Mouse (Mus musculus): ENCODE measurements around the gene Dynll1. TPM values are rescaled to one million over a fixed set of nuclear protein-coding genes. Genes with fewer than 3 reads are reported as not detected.

The Dynll1 gene
- polyA plus RNA-seq, 2 experiments = 152 to 642 TPM

DNA sequence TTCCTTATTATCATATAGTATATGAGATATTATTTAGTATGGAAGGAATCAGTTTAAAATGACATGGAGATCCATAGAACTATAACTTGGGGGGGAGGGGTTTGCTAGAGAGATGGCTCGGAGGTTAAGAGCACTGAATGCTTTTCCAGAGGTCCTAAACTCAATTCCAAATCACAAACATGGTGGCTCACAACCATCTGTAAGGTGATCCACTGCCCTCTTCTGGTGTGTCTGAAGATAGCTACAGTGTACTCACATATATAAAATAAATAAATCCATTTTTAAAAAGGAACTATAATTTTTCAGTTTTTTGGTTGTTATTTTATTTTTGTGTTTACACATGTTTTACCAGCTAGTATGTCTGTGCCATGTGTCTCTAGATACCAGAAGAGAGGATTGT lies 26.4 kb downstream of the Dynll1 start:
- 62% methylated on average over 1 of the region's 1 CpGs for WGBS (ENCODE audit: insufficient replicate concordance)
- Histone ChIP-seq H3K27me3 (ENCODE audit: control insufficient read depth, insufficient read depth, low read length) (no peaks in the 10 kb centered on the region), H3K9ac (replicated peaks) (no peak overlapping the region), H3K27ac (no peak overlapping the region), H3K4me3 (ENCODE audit: insufficient read depth in 1 of 2, low read depth in 2 of 2, low read length in 2 of 2) (no peak overlapping the region), H3K4me1 (replicated peaks; ENCODE audit: control insufficient read depth in 2 of 2, insufficient read depth in 2 of 2, low read length in 1 of 2) (peaks cover 22 to 34% of the 10 kb centered on the region in 2 experiments), H3K4me2 (ENCODE audit: low read depth) (no peak overlapping the region), H3K9me3 (ENCODE audit: control insufficient read depth, low read length) (no peaks in the 10 kb centered on the region), H3K36me3 (replicated peaks; ENCODE audit: control insufficient read depth, insufficient read depth, low read depth) (peaks cover 19% of the 10 kb centered on the region)
- ATAC-seq (ENCODE audit: insufficient read depth) = no peak
- DNase-seq (ENCODE audit: low read depth in 3 of 3, low spot score in 3 of 3) = no peak
- no peak for TF ChIP-seq EP300 (IDR thresholded peaks at IDR 0.05; ENCODE audit: low read depth)
- TF ChIP-seq CTCF (IDR thresholded peaks at IDR 0.05; ENCODE audit: low read depth) = peak; percentile 31; the same call in 1 of the 2 replicates

DNA sequence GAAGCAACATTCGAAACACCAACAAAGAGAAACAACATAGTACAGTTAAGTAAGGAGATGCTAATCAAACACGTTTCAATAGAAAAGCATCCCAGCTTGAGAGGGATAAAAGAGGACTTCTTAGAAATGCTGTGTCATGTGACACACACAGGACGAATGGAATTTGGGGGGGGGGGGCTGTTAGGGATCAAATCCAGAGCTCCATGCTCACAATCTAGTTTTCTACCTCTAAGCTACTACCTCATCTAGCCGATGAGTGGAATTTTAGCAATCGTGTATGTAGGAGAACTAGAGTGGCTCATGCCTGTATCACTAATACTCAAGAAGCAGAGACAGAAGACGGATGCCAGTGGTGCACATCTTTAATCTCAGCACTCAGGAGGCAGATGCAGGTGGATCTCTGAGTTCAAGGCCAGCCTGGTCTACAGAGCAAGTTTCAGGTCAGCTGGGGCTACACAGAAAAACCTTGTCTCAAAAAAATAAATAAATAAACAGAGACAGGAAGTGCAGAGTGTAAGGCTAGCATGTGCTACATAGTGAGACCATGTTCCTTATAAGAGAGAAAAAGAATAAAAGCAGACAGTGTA lies 27.2 kb downstream of the Dynll1 start:
- Histone ChIP-seq H3K36me3 (replicated peaks; ENCODE audit: control insufficient read depth, insufficient read depth, low read depth) (peaks cover 26% of the 10 kb centered on the region), H3K4me3 (ENCODE audit: insufficient read depth in 1 of 2, low read depth in 2 of 2, low read length in 2 of 2) (0 out of 4 replicates have a peak overlapping the region, but pooled peaks of 1 of the 2 experiments have one; percentile 63), H3K9ac (replicated peaks) (no peak overlapping the region; the same call in 1 of the 2 replicates), H3K4me2 (ENCODE audit: low read depth) (peak overlapping the region; percentile 78), H3K9me3 (ENCODE audit: control insufficient read depth, low read length) (no peaks in the 10 kb centered on the region), H3K27ac (peak overlapping the region; percentile 65), H3K4me1 (replicated peaks; ENCODE audit: control insufficient read depth in 2 of 2, insufficient read depth in 2 of 2, low read length in 1 of 2) (peaks cover 29 to 37% of the 10 kb centered on the region in 2 experiments), H3K27me3 (ENCODE audit: control insufficient read depth, insufficient read depth, low read length) (no peaks in the 10 kb centered on the region)
- ATAC-seq (ENCODE audit: insufficient read depth) (no peak), DNase-seq (ENCODE audit: low read depth in 3 of 3, low spot score in 3 of 3) (no peak)
- 65% methylated on average over 6 of the region's 6 CpGs for WGBS (ENCODE audit: insufficient replicate concordance)
- TF ChIP-seq CTCF (IDR thresholded peaks at IDR 0.05; ENCODE audit: low read depth) (no peak), EP300 (IDR thresholded peaks at IDR 0.05; ENCODE audit: low read depth) (no peak)

DNA sequence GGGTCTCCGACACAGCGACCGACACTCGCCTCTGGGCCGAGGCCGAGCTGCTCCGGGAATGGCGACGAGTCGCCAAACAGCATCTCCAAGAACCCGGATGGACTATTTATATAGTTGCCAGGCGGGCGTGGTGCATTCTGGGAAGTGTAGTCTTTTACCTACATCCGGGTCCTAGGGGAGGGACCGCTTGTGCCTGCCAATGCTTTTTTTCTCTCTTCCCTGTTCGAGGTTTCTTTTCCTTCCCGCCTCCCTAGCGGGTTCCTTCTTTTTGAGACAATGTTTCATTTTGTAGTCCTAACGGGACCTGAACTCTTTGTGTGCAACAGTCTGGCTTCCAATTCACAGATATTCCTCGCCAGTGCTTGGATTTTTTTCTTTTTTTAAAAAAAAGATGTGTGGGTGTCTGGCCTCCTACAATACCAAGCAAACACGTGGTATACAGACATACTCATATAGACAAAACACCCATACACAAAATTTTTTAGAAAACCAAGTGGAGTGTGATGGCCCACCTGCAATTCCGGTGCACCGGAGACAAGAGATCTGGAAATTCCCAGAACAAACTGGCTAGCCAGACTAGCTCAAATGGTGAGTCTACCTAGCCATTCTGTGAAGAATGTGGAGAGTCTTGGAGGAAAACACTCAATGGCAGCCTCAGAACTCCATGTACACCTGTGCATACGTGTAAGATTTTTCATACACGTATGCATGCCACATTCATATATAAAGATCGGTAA lies 27.8 kb downstream of the Dynll1 start, which contains the start of gene Rnf10:
TSS of gene Rnf10 (minus strand) at position 87 of the 737 bp plus-strand sequence.
- Histone ChIP-seq H3K27ac (peak within 1 kb of the TSS; percentile 71), H3K9me3 (ENCODE audit: control insufficient read depth, low read length) (no peaks in the 10 kb centered on the region), H3K4me3 (ENCODE audit: insufficient read depth in 1 of 2, low read depth in 2 of 2, low read length in 2 of 2) (peak within 1 kb of the TSS; percentile 63 to 96), H3K4me1 (replicated peaks; ENCODE audit: control insufficient read depth in 2 of 2, insufficient read depth in 2 of 2, low read length in 1 of 2) (peaks cover 33 to 40% of the 10 kb centered on the region in 2 experiments), H3K27me3 (ENCODE audit: control insufficient read depth, insufficient read depth, low read length) (no peaks in the 10 kb centered on the region), H3K9ac (replicated peaks) (peak within 1 kb of the TSS; percentile 72), H3K36me3 (replicated peaks; ENCODE audit: control insufficient read depth, insufficient read depth, low read depth) (peaks cover 31% of the 10 kb centered on the region), H3K4me2 (ENCODE audit: low read depth) (peak within 1 kb of the TSS; percentile 78)
- TF ChIP-seq CTCF (IDR thresholded peaks at IDR 0.05; ENCODE audit: low read depth) (no peak), EP300 (IDR thresholded peaks at IDR 0.05; ENCODE audit: low read depth) (no peak)
- WGBS (ENCODE audit: insufficient replicate concordance) = 12% methylated on average over 26 of the region's 26 CpGs
- peak; percentile 94 to 97 (median 96) for DNase-seq (ENCODE audit: low read depth in 3 of 3, low spot score in 3 of 3)
- ATAC-seq (ENCODE audit: insufficient read depth) = peak; percentile 86

DNA sequence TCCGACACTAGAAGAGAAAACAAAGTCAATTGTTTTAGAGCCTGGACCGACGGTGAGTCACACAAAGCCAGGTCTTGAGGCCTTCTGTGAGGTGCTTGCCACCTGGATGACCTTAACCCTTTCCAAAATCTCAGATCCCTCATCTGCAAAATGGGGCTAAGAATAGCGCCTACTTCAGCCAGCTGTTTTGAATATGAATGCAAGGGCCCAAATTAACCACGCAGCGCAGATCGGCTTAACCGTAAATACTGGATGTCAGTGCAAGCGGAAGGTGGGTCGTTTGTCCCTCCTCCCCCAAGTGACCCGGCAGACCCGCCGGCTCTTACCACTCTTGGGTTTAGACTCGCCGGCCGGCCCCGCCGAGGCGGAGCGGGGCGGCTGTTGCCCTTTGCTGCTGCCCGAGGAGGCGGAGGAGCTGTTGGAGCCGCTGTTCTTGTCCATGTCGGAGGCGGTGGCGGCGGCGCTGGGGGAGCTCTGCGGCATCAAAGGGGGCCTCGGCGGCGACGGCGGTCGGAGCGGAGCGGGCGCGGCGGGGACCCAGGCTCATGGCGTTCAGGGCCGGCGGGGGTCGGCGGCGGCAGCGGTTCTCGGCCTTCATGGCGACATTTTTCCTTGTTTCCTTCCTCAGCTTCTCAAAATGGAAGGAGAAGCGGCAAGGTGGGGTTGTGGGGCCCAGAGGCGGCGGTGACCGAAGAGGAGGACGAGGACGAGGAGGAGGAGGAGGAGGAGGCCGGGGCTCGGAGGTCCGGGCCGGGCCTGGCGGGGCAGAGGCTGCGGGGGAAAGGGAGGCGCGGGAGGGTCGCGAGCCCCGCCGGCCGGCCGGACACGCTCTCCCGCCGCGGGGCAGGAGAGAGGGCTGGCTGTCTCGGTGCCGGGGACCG lies 28.6 kb downstream of the Dynll1 start:
- H3K27me3 ChIP-seq (ENCODE audit: control insufficient read depth, insufficient read depth, low read length) = no peaks in the 10 kb centered on the region
- H3K4me1 ChIP-seq (replicated peaks; ENCODE audit: control insufficient read depth in 2 of 2, insufficient read depth in 2 of 2, low read length in 1 of 2) = peaks cover 36 to 46% of the 10 kb centered on the region in 2 experiments
- H3K4me3 ChIP-seq (ENCODE audit: insufficient read depth in 1 of 2, low read depth in 2 of 2, low read length in 2 of 2) = peak overlapping the region; percentile 63 to 96
- WGBS (ENCODE audit: insufficient replicate concordance) = under 1% methylated on average over 68 of the region's 77 CpGs
- ATAC-seq (ENCODE audit: insufficient read depth) (peak; percentile 62), DNase-seq (ENCODE audit: low read depth in 3 of 3, low spot score in 3 of 3) (no peak)
- H3K36me3 ChIP-seq (replicated peaks; ENCODE audit: control insufficient read depth, insufficient read depth, low read depth) = peaks cover 31% of the 10 kb centered on the region
- H3K9ac ChIP-seq (replicated peaks) = peak overlapping the region; percentile 72
- TF ChIP-seq CTCF (IDR thresholded peaks at IDR 0.05; ENCODE audit: low read depth) (no peak), EP300 (IDR thresholded peaks at IDR 0.05; ENCODE audit: low read depth) (no peak)
- peak overlapping the region; percentile 73 for H3K4me2 ChIP-seq (ENCODE audit: low read depth)
- peak overlapping the region; percentile 71 for H3K27ac ChIP-seq
- H3K9me3 ChIP-seq (ENCODE audit: control insufficient read depth, low read length) = no peaks in the 10 kb centered on the region

All from liver, embryonic 14.5 days (tissue).